Mouse (Mus musculus) midbrain, embryonic 16.5 days (tissue): Measurements from ENCODE around the gene Cmtr1. TPM values are rescaled to one million over a fixed set of nuclear protein-coding genes. Genes with fewer than 3 reads are reported as not detected.

ENCODE experiments used
- ATAC-seq: fragments of 200-750 bp; cut with Nextera tagmentation; 2 replicates; pipeline ENCODE4 v1.8.0; 2017; ENCODE audit warnings: moderate TSS enrichment
- H3K27ac ChIP-seq: fragments of 300-500 bp; sonication (generic); 2 replicates; pipeline ENCODE4 v1.5.1; 2014; ENCODE audit warnings: mild to moderate bottlenecking, low read length, mixed read lengths
- H3K27me3 ChIP-seq: fragments of 300-500 bp; sonication (generic); 2 replicates; pipeline ENCODE4 v1.6.1; 2014; ENCODE audit warnings: low read depth, low read length, mixed read lengths; ENCODE audit not compliant: control insufficient read depth, insufficient read depth
- H3K36me3 ChIP-seq: fragments of 300-500 bp; sonication (generic); 2 replicates; pipeline ENCODE4 v1.6.1; 2014; ENCODE audit warnings: mild to moderate bottlenecking, low read length, moderate library complexity, mixed read lengths; ENCODE audit not compliant: control insufficient read depth, insufficient read depth
- H3K4me1 ChIP-seq: fragments of 300-500 bp; sonication (generic); 2 replicates; pipeline ENCODE4 v1.6.1; 2014; ENCODE audit warnings: mild to moderate bottlenecking, low read length, mixed read lengths; ENCODE audit not compliant: control insufficient read depth, insufficient read depth
- H3K4me2 ChIP-seq: fragments of 300-500 bp; sonication (generic); 2 replicates; pipeline ENCODE4 v1.6.1; 2014; ENCODE audit warnings: mild to moderate bottlenecking, low read length, mixed read lengths
- H3K4me3 ChIP-seq: fragments of 300-500 bp; sonication (generic); 2 replicates; pipeline ENCODE4 v1.5.1; 2014; ENCODE audit warnings: low read depth, mild to moderate bottlenecking, low read length, moderate library complexity, mixed read lengths
- H3K9ac ChIP-seq: fragments of 300-500 bp; sonication (generic); 2 replicates; pipeline ENCODE4 v1.6.1; 2014; ENCODE audit warnings: low read depth, low read length, mixed read lengths
- H3K9me3 ChIP-seq: fragments of 300-500 bp; sonication (generic); replicated peaks from 2 replicates; pipeline ENCODE4 v1.6.1; 2014; ENCODE audit warnings: mild to moderate bottlenecking, low read length, mixed read lengths; ENCODE audit not compliant: control insufficient read depth, poor library complexity, severe bottlenecking
- WGBS: fragments of 180-500 bp; shearing (Covaris S2); extraction: QIAGEN DNeasy Blood & Tissue Kit; methylation state at CpG from one replicate; pipeline ENCODE4 v1.1.7; 2014; 5-methylcytosine and 5-hydroxymethylcytosine counted together
- polyA plus RNA-seq: library from polyadenylated mRNA; unstranded; fragments of >200 nt; fragmentation: Nextera tagmentation; extraction: Ambion mirVana; gene quantifications from 2 replicates; pipeline ENCODE4 v1.2.1, GENCODE M21; 2015

The Cmtr1 gene
- polyA plus RNA-seq, 1 experiment from 2014 or later: 122 TPM

DNA sequence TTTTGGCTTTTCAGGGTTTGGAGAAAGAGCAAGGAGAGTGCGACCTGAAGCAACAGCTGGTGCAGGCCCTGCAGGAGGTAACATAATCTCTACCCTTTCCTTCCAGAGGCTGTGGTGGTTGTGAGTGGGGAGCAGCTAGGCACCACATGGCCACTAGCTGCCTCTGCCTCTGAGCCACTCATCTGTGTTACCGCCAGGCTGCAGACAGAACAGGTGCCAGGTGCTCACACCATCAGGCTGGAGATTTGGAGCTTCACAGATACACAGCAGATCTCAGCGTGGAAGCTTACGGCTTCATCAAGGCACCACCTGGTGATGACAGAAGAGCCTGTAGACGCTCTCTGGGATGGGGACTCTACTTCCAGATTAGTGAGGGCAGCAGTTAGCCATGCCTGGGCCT lies 31.4 kb upstream of the Cmtr1 start:
- Histone ChIP-seq H3K4me1 (no peaks in the 10 kb centered on the region), H3K27ac (no peak overlapping the region), H3K9ac (no peak overlapping the region), H3K36me3 (peaks cover 46% of the 10 kb centered on the region), H3K27me3 (no peaks in the 10 kb centered on the region), H3K4me3 (no peak overlapping the region), H3K9me3 (no peaks in the 10 kb centered on the region), H3K4me2 (no peak overlapping the region)
- ATAC-seq: no peak
- WGBS: 80% methylated on average over 5 of the region's 5 CpGs

DNA sequence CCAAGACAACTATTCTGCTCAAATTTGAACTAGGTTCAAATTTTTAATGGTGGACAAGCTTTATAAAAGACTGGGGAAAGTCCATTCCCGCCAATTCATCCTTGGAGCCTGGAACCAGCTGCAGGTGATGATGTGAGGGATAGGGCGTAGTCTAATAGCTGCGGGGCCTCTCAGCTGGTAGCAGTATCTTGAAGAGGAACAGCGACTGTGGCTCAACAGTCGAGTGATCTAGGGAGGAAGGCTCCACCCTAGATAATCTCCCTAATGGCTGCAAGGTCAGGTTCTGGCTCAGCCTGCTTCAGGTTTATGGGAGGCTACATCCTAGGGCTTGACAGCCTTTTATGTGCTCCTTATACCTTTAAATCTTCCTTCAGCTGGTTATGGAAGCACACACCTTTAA lies 30.8 kb upstream of the Cmtr1 start:
- no peaks in the 10 kb centered on the region for H3K27me3 ChIP-seq
- peaks cover 44% of the 10 kb centered on the region for H3K36me3 ChIP-seq
- 91% methylated on average over 5 of the region's 5 CpGs for WGBS
- ATAC-seq: no peak
- no peaks in the 10 kb centered on the region for H3K4me1 ChIP-seq
- H3K4me3 ChIP-seq: no peak overlapping the region
- no peak overlapping the region for H3K4me2 ChIP-seq
- no peak overlapping the region for H3K9ac ChIP-seq
- no peak overlapping the region for H3K27ac ChIP-seq
- no peaks in the 10 kb centered on the region for H3K9me3 ChIP-seq

DNA sequence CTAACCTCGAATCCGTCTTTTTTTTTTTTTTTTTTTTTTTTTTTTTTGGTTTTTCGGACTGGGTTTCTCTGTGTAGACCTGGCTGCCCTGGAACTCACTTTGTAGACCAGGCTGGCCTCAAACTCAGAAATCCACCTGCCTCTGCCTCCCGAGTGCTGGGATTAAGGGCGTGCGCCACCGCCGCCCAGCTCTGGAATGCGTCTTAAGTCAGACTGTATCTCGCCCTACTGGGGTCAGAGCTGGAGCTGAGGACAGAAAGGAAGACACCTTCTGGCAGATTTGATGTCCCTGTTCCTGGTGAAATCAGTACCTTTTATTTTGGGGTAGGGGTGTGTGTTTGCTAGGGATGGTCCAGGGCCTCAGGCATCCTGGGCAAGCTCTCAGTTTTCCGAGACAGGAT lies 28.1 kb upstream of the Cmtr1 start:
- peaks cover 43% of the 10 kb centered on the region for H3K36me3 ChIP-seq
- no peak overlapping the region for H3K9ac ChIP-seq
- no peak overlapping the region for H3K4me2 ChIP-seq
- WGBS: 95% methylated on average over 11 of the region's 11 CpGs
- ATAC-seq: no peak
- no peaks in the 10 kb centered on the region for H3K27me3 ChIP-seq
- no peaks in the 10 kb centered on the region for H3K4me1 ChIP-seq
- H3K4me3 ChIP-seq: no peak overlapping the region
- H3K27ac ChIP-seq: no peak overlapping the region
- no peaks in the 10 kb centered on the region for H3K9me3 ChIP-seq

DNA sequence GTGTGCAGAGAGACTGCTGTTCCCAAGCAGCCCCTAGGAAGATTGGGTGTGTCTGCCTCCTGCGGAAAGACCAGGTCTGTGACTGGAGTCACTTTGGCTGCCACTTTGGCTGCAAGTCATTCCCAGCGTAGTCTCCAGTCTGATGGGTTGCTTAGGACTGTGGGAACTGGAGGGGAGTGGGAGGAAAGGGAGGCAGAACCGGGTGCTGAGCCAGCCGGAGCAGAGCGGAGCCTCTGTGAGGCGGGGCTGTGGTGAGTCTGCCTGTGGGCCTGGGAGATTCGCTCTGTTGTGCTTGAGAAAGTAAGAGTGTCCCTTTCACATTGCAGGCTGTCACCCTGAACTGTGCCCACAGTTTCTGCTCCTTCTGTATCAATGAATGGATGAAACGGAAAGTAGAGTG lies 24.9 kb upstream of the Cmtr1 start:
- Histone ChIP-seq H3K36me3 (peaks cover 32% of the 10 kb centered on the region), H3K27ac (no peak overlapping the region), H3K27me3 (no peaks in the 10 kb centered on the region), H3K9ac (no peak overlapping the region), H3K4me3 (no peak overlapping the region), H3K9me3 (no peaks in the 10 kb centered on the region), H3K4me1 (no peaks in the 10 kb centered on the region), H3K4me2 (no peak overlapping the region)
- 93% methylated on average over 8 of the region's 8 CpGs for WGBS
- ATAC-seq: no peak

DNA sequence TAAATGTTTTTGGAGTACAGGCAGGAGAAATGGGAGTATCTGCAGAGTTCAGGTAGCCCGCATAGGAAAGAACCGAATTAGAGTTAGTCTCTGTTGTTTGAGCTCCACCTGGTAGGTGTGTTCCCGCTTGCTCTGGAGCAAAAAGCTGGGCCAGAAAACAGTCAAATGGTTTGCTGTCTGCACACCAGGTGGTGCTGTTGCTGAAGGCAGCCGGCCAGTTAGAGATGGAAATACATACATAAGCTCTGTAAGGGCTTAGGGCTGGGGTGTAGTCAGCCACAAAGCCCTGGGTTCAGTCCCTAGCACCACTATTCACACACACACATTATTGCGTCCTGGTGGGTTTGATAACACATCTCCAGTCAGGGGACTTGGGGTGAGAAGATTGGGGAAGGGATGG lies 24.3 kb upstream of the Cmtr1 start:
- H3K4me2 ChIP-seq: no peak overlapping the region
- H3K27ac ChIP-seq: no peak overlapping the region
- 73% methylated on average over 5 of the region's 5 CpGs for WGBS
- peaks cover 34% of the 10 kb centered on the region for H3K36me3 ChIP-seq
- H3K4me1 ChIP-seq: no peaks in the 10 kb centered on the region
- ATAC-seq: no peak
- no peak overlapping the region for H3K4me3 ChIP-seq
- no peak overlapping the region for H3K9ac ChIP-seq
- H3K9me3 ChIP-seq: no peaks in the 10 kb centered on the region
- H3K27me3 ChIP-seq: no peaks in the 10 kb centered on the region

DNA sequence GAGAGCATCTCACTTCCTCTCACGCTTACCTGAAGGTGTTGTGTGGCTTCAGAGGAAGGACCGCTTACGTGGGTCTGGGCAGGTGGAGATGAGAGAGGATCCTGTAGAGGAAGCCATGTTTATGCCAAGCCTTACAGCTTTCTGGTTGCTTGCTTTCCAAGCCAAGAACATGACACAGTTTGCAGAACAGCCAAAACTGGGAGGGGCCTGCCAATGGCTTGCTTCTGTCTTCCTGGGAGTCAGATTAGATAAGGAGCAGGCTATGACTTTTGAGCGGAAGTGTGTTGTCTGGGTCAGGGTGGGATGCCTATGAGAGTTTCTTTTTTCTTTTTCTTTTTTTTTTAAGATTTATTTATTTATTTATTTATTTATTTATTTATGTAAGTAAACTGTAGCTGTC lies 23.0 kb upstream of the Cmtr1 start:
- Histone ChIP-seq H3K4me2 (no peak overlapping the region), H3K27ac (no peak overlapping the region), H3K9ac (no peak overlapping the region), H3K4me3 (no peak overlapping the region), H3K27me3 (no peaks in the 10 kb centered on the region), H3K36me3 (peaks cover 31% of the 10 kb centered on the region), H3K9me3 (no peaks in the 10 kb centered on the region), H3K4me1 (no peaks in the 10 kb centered on the region)
- ATAC-seq: no peak
- 97% methylated on average over 4 of the region's 4 CpGs for WGBS

DNA sequence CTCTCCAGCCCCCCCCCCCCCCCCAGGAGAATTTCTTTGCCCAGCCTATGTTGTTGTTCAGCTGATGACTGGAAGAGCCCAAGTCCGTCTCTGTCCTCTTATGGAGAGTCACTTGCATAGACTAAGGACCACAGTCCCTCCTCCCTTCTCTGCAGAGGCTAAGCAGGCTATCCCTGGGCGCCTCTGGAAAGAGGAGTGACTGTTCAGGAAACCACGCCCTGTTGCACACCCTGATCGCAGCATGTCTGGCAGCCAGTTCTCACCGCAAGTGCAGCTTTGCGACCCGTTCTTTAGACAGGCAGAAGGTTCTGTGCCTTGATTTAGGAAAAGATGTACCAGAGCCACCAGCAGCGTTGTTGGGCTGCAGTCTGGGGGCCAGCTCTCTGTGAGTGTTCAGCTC lies 22.5 kb upstream of the Cmtr1 start:
- H3K4me1 ChIP-seq: no peaks in the 10 kb centered on the region
- H3K4me2 ChIP-seq: no peak overlapping the region
- no peak overlapping the region for H3K9ac ChIP-seq
- H3K27ac ChIP-seq: no peak overlapping the region
- H3K27me3 ChIP-seq: no peaks in the 10 kb centered on the region
- WGBS: 88% methylated on average over 8 of the region's 8 CpGs
- no peak for ATAC-seq
- no peaks in the 10 kb centered on the region for H3K9me3 ChIP-seq
- H3K4me3 ChIP-seq: no peak overlapping the region
- H3K36me3 ChIP-seq: peaks cover 31% of the 10 kb centered on the region

DNA sequence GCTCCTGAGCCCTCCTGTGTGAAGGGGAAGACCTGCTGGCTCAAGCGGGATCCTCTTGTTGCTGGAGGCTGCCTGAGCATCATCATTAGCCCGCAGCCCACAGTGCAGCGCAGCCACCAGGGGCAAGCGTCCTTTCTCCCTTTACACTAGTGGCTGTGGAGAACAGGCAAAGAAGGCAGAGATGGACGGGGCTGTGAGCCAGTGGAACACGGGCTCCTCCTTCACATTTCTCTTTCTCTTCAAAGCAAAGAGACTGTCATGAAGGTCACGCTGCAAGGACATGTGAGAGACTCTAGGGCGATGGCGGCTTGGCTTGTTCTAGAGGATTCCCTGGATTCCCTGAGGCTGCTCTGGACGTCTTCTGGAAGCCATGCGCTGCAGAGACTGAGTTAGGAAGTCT lies 19.4 kb upstream of the Cmtr1 start:
- Histone ChIP-seq H3K4me2 (no peak overlapping the region), H3K4me1 (no peaks in the 10 kb centered on the region), H3K9ac (no peak overlapping the region), H3K4me3 (no peak overlapping the region), H3K9me3 (no peaks in the 10 kb centered on the region), H3K27ac (no peak overlapping the region), H3K27me3 (no peaks in the 10 kb centered on the region), H3K36me3 (peaks cover 20% of the 10 kb centered on the region)
- ATAC-seq: no peak
- WGBS: 92% methylated on average over 11 of the region's 11 CpGs

DNA sequence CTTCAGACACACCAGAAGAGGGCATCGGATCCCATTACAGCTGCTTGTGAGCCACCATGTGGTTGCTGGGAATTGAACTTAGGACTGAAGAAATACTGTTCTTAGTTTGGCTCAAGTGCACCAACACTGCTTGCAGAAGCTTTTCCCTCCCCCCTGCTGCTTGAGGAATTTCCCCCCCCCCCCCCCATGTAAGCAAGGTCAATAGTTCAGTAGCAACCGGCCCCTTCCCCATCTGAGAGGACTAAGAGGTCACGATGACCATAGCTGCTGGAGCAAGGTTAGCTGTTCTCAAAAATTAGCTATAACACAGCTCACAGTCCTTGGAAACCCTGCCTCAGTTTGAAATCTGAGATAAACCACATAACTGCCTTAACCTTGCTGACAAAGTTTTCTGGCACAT lies 18.2 kb upstream of the Cmtr1 start:
- 68% methylated on average over 3 of the region's 3 CpGs for WGBS
- H3K9ac ChIP-seq: no peak overlapping the region
- H3K27ac ChIP-seq: no peak overlapping the region
- H3K36me3 ChIP-seq: peaks cover 18% of the 10 kb centered on the region
- no peaks in the 10 kb centered on the region for H3K4me1 ChIP-seq
- 0 out of 2 replicates have a peak, but pooled peaks cover 1% of the 10 kb centered on the region for H3K9me3 ChIP-seq
- H3K4me3 ChIP-seq: no peak overlapping the region
- H3K4me2 ChIP-seq: no peak overlapping the region
- H3K27me3 ChIP-seq: no peaks in the 10 kb centered on the region
- no peak for ATAC-seq

DNA sequence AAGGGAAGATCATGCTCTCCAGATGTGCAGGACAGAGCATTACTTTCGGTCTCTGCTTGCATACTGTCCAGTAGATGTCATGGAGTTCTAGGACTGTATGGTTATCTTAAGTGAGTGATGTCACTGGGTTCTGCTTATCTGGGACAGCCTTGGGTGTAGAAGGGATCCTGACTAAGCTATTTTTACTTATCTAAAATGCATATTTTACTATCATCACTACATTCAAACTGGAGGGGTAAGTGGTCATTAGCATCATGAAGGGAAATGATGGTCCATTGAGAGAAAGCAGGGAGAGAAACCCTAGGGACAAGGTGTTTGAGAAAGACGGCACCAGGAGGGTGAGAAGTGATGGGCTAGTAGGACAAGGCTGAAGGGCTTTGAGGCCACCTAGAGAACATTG lies 2.1 kb upstream of the Cmtr1 start:
- no peaks in the 10 kb centered on the region for H3K36me3 ChIP-seq
- WGBS: 87% methylated on average over 2 of the region's 2 CpGs
- H3K9me3 ChIP-seq: no peaks in the 10 kb centered on the region
- ATAC-seq: no peak
- H3K4me3 ChIP-seq: no peak overlapping the region
- no peak overlapping the region for H3K9ac ChIP-seq
- peaks cover 9% of the 10 kb centered on the region for H3K4me1 ChIP-seq
- no peak overlapping the region for H3K27ac ChIP-seq
- no peaks in the 10 kb centered on the region for H3K27me3 ChIP-seq
- no peak overlapping the region for H3K4me2 ChIP-seq
